Comparison of ENCODE assay signal across 8 mouse cellular contexts in genomic region chr1:187608261-187608921, GRCm38 (mm10). TPM values are rescaled to one million over a fixed set of nuclear protein-coding genes. Genes with fewer than 3 reads are reported as not detected.
DNase-seq lines count a peak whose midpoint lies in the region; ATAC-seq and TF ChIP-seq lines count a peak whose summit lies in the region.

Esrrg (plus strand) TSS chr1:187608791.

- no peak for TF ChIP-seq POLR2A in lung, adult 2 months (IDR thresholded peaks at IDR 0.05; ENCODE audit: borderline replicate concordance, extremely low read depth, low read depth, low read length)
- TF ChIP-seq POLR2A in embryonic fibroblast, embryonic 13.5 days (IDR thresholded peaks at IDR 0.05; ENCODE audit: low read depth, low read length) = no peak

- no peak within 1 kb of the TSS for H3K27ac ChIP-seq in embryonic fibroblast, embryonic 13.5 days (ENCODE audit: insufficient read depth, low read length)
- no peak within 1 kb of the TSS for H3K27ac ChIP-seq in midbrain, embryonic 12.5 days (replicated peaks)

- intact Hi-C loops in heart, postnatal 14 days (cut with DNase I) = loop anchor here (5.0 kb wide), 1 partner anchor 369 kb away; no protein-coding TSS in a partner anchor

- H3K27me3 ChIP-seq in midbrain, embryonic 12.5 days = peaks cover 91% of the 10 kb centered on the region

- TF ChIP-seq CTCF in lung, adult 2 months (IDR thresholded peaks at IDR 0.05; ENCODE audit: insufficient read depth, low read length) = no peak
- no peak for TF ChIP-seq CTCF in embryonic fibroblast, embryonic 13.5 days (IDR thresholded peaks at IDR 0.05; ENCODE audit: borderline replicate concordance, insufficient read depth, low read length)

- H3K4me2 ChIP-seq in midbrain, embryonic 12.5 days (replicated peaks) = peak within 1 kb of the TSS; percentile 82

- WGBS in lung, adult 2 months = 5% methylated on average over 21 of the region's 21 CpGs
- WGBS in midbrain, embryonic 12.5 days = under 1% methylated on average over 21 of the region's 21 CpGs

- H3K4me3 ChIP-seq in lung, adult 2 months (replicated peaks; ENCODE audit: extremely low read depth, low read depth, low read length) = peak within 1 kb of the TSS; percentile 37
- H3K4me3 ChIP-seq in embryonic fibroblast, embryonic 13.5 days (ENCODE audit: insufficient read depth, low read length) = peak within 1 kb of the TSS; percentile 44
- H3K4me3 ChIP-seq in midbrain, embryonic 12.5 days = peak within 1 kb of the TSS; percentile 48

- peaks cover 6% of the 10 kb centered on the region; the same call in 1 of the 2 replicates for H3K4me1 ChIP-seq in lung, adult 2 months (ENCODE audit: control insufficient read depth, insufficient read depth, low read length)
- H3K4me1 ChIP-seq in embryonic fibroblast, embryonic 13.5 days (ENCODE audit: control insufficient read depth, insufficient read depth, low read length) = no peaks in the 10 kb centered on the region
- H3K4me1 ChIP-seq in midbrain, embryonic 12.5 days = peaks cover 50% of the 10 kb centered on the region

- no peaks in the 10 kb centered on the region for H3K36me3 ChIP-seq in midbrain, embryonic 12.5 days

- H3K9ac ChIP-seq in midbrain, embryonic 12.5 days (replicated peaks) = peak within 1 kb of the TSS; percentile 44

- no peak for DNase-seq in lung, adult 2 months
- no peak for DNase-seq in lung, postnatal 36 days
- peak in 1 of 2 experiments; percentile 45 for DNase-seq in heart, postnatal 14 days
- peak; percentile 50 to 63 for DNase-seq in kidney, postnatal 4 days
- DNase-seq in urinary bladder, postnatal 10 days (ENCODE audit: low spot score) = no peak
- DNase-seq in thymus, postnatal 25 days = no peak

- ATAC-seq in midbrain, embryonic 12.5 days (ENCODE audit: low FRiP score, low read depth) = no peak

- H3K9me3 ChIP-seq in midbrain, embryonic 12.5 days = no peaks in the 10 kb centered on the region

RNA-seq across cellular contexts. Expression of gene Esrrg, which starts in this region (rescaled TPM):
- polyA plus RNA-seq in lung, adult 2 months (2012; rRNA removed) = 0.69 and 1.3 TPM in 2 replicates
- 0.54 and 0.68 TPM in 2 replicates for polyA plus RNA-seq in embryonic fibroblast, embryonic 13.5 days (2011; ENCODE audit: insufficient read length, low read depth, missing spikeins)
- total RNA-seq in heart, postnatal 14 days (2021) = 10 to 100 TPM; 35.6 to 36.4 TPM
- 8.1 and 8.6 TPM in 2 replicates for polyA plus RNA-seq in midbrain, embryonic 12.5 days (2016; fragmentation: Nextera tagmentation; extraction: Ambion mirVana)

Comparison
In these comparisons a context has a peak if more than half of its experiments do, and no peak if none do; other contexts are left out.
1. DNase-seq: peak in kidney, postnatal 4 days (2 of 2); none in lung, adult 2 months (single experiment), lung, postnatal 36 days (single experiment), urinary bladder, postnatal 10 days (single experiment) and thymus, postnatal 25 days (single experiment).
2. Peak in every context shown above with its lines, with median percentiles within 50 percentile points of each other: H3K4me3 ChIP-seq.